Mouse (Mus musculus) midbrain, embryonic 13.5 days (tissue): ENCODE measurements at regions not wholly inside any gene's neighbourhood (a gene's known extent, or its start where the extent isn't known, plus 50 kb on each side); places are given as distances from the start of the nearest gene placed in this dataset.

Experiments
- ATAC-seq: fragments of 200-750 bp; cut with Nextera tagmentation; 2 replicates; pipeline ENCODE4 v1.8.0; 2017; ENCODE audit warnings: mild to moderate bottlenecking, moderate TSS enrichment, moderate library complexity
- H3K27ac ChIP-seq: fragments of 300-500 bp; sonication (generic); 2 replicates; pipeline ENCODE4 v1.5.1; 2015; ENCODE audit warnings: inconsistent platforms, mild to moderate bottlenecking, moderate library complexity
- H3K27me3 ChIP-seq: fragments of 300-500 bp; sonication (generic); 2 replicates; pipeline ENCODE4 v1.6.1; 2015; ENCODE audit warnings: mild to moderate bottlenecking, inconsistent platforms
- H3K36me3 ChIP-seq: fragments of 300-500 bp; sonication (generic); 2 replicates; pipeline ENCODE4 v1.6.1; 2015; ENCODE audit warnings: mild to moderate bottlenecking, inconsistent platforms
- H3K4me1 ChIP-seq: fragments of 300-500 bp; sonication (generic); replicated peaks from 2 replicates; pipeline ENCODE4 v1.6.1; 2015; ENCODE audit warnings: inconsistent platforms
- H3K4me2 ChIP-seq: fragments of 300-500 bp; sonication (generic); replicated peaks from 2 replicates; pipeline ENCODE4 v1.6.1; 2015; ENCODE audit warnings: moderate library complexity, mild to moderate bottlenecking, inconsistent platforms
- H3K4me3 ChIP-seq: fragments of 300-500 bp; sonication (generic); replicated peaks from 2 replicates; pipeline ENCODE4 v1.5.1; 2015; ENCODE audit warnings: mild to moderate bottlenecking, inconsistent platforms
- H3K9ac ChIP-seq: fragments of 300-500 bp; sonication (generic); replicated peaks from 2 replicates; pipeline ENCODE4 v1.6.1; 2015; ENCODE audit warnings: mild to moderate bottlenecking, inconsistent platforms
- H3K9me3 ChIP-seq: fragments of 300-500 bp; sonication (generic); 2 replicates; pipeline ENCODE4 v1.6.1; 2016; ENCODE audit warnings: mild to moderate bottlenecking, inconsistent platforms
- WGBS: fragments of 180-500 bp; shearing (Covaris S2); methylation state at CpG from one replicate; pipeline ENCODE4 v1.1.7; 2015; 5-methylcytosine and 5-hydroxymethylcytosine counted together

DNA sequence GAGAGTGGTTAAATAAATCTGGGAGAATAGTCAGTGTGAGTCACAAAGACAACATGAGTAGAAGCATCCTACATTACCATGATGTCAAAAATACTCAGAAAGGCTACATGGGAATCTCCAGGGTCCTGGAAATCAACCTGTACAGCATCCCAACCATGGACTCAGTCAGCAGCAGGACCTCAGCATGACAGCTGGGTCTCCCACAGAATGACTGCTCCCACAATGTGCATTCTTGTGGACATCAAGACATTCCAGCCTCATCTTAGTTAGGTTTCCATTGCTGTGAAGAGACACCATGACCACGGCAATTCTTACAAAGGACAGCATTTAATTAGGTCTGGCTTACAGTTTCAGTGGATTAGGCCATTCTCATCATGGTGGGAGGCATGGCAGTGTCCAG lies 93.8 kb upstream of the Mapk10 start:
- Histone ChIP-seq H3K27ac (no peak overlapping the region), H3K9me3 (0 out of 2 replicates have a peak, but pooled peaks cover 4% of the 10 kb centered on the region), H3K4me1 (peaks cover 8% of the 10 kb centered on the region), H3K27me3 (no peaks in the 10 kb centered on the region), H3K9ac (no peak overlapping the region), H3K36me3 (no peaks in the 10 kb centered on the region), H3K4me2 (no peak overlapping the region), H3K4me3 (no peak overlapping the region)
- WGBS = 92% methylated on average over 1 of the region's 1 CpGs
- ATAC-seq = no peak

DNA sequence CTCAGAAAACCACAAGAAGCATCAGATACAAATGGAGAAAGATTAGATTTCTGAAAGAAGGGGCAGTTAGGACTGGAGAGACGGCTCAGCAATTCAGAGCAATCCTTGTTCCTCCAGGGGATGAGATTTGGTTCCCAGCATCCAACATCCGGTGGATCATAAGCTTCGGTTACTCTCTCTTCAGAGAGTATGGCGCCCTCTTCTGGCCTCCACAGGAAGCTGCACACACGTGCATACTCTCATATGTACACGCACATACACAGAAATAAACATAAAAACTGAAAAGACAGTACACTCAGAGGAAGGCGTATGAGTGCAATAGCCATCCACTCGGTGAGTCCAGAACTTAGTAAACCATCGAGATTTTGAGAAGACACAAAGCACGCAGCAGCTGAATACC lies 91.6 kb upstream of the Mapk10 start:
- Histone ChIP-seq H3K9ac (no peak overlapping the region), H3K9me3 (0 out of 2 replicates have a peak, but pooled peaks cover 4% of the 10 kb centered on the region), H3K27me3 (no peaks in the 10 kb centered on the region), H3K27ac (no peak overlapping the region), H3K4me2 (no peak overlapping the region), H3K4me1 (no peaks in the 10 kb centered on the region), H3K36me3 (no peaks in the 10 kb centered on the region), H3K4me3 (no peak overlapping the region)
- ATAC-seq = no peak
- WGBS = 94% methylated on average over 10 of the region's 10 CpGs

DNA sequence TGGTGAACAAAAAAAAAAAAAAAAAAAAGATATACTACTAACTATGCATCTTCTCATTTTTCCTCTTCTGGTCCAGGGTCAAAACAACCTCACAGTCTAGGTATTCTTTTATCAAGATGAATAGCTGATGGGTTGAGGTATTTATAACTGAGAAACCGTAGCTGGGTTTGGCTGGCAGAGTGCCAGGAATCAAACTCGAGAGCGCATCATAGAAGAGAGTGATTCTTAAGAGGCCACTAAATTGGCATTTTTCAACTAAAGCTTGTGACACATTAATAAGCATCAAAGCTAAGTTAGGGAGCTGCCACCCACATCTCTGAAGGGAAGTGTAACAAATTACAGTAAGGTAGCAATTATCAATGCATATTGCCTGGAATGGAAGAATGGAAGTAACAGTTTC lies 90.2 kb upstream of the Mapk10 start:
- Histone ChIP-seq H3K4me1 (no peaks in the 10 kb centered on the region), H3K27me3 (no peaks in the 10 kb centered on the region), H3K4me2 (no peak overlapping the region), H3K27ac (no peak overlapping the region), H3K9ac (no peak overlapping the region), H3K36me3 (no peaks in the 10 kb centered on the region), H3K9me3 (0 out of 2 replicates have a peak, but pooled peaks cover 4% of the 10 kb centered on the region), H3K4me3 (no peak overlapping the region)
- WGBS = 62% methylated on average over 3 of the region's 3 CpGs
- no peak for ATAC-seq

DNA sequence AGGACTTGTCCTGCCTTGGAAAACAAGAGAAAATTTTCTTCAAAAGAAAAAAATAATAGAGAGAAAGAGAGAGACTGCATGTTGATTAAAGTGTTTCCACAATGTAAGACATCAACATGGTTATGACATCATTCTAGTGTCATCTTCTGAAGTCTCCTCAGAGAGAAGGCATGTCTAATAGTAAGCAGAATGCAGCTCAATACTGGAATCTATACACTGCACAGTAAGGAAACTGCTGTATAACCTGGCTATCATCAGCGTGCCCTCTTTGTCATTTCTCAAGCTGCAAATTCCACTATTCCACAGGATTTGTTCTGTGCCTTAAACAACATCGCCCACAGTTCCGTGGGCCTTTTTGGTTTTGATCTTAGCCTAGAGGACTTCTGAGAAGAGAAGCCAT lies 82.8 kb upstream of the Mapk10 start:
- H3K9ac ChIP-seq = no peak overlapping the region
- 61% methylated on average over 3 of the region's 3 CpGs for WGBS
- H3K4me2 ChIP-seq = no peak overlapping the region
- no peaks in the 10 kb centered on the region for H3K36me3 ChIP-seq
- peaks cover 9% of the 10 kb centered on the region for H3K4me1 ChIP-seq
- H3K9me3 ChIP-seq = no peaks in the 10 kb centered on the region
- peak overlapping the region; percentile 6; the same call in 1 of the 2 replicates for H3K27ac ChIP-seq
- H3K27me3 ChIP-seq = no peaks in the 10 kb centered on the region
- no peak overlapping the region for H3K4me3 ChIP-seq
- ATAC-seq = peak; percentile 50; the same call in 1 of the 2 replicates

DNA sequence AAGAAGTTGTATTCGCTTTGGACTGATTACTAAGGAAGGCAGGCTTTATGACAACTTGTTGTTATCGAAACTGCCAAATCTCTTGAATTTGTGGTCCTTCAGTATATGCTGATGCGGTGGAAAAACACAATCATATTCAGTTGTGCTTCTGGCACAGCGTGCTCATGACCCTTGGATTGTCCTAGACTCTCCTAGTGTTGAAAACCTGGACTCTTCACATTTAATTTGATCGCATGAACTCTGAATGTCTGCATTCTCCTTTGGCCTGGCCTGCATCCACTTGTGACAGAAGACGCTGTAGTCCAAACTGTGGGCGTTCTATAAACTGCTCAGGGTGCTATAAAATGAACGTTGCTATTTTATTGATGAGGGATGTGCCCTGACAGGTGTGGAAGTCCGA lies 80.6 kb upstream of the Mapk10 start:
- Histone ChIP-seq H3K9me3 (no peaks in the 10 kb centered on the region), H3K36me3 (no peaks in the 10 kb centered on the region), H3K4me2 (no peak overlapping the region), H3K27ac (no peak overlapping the region), H3K27me3 (no peaks in the 10 kb centered on the region), H3K9ac (no peak overlapping the region), H3K4me1 (peaks cover 9% of the 10 kb centered on the region), H3K4me3 (no peak overlapping the region)
- ATAC-seq = no peak
- WGBS = 92% methylated on average over 9 of the region's 9 CpGs

GRCm38 (mm10) chr5:103291219-103291618 lies 80.1 kb upstream of the Mapk10 start:
- Histone ChIP-seq H3K4me2 (no peak overlapping the region), H3K9ac (no peak overlapping the region), H3K27ac (no peak overlapping the region), H3K27me3 (no peaks in the 10 kb centered on the region), H3K36me3 (no peaks in the 10 kb centered on the region), H3K4me3 (no peak overlapping the region), H3K4me1 (peaks cover 9% of the 10 kb centered on the region), H3K9me3 (no peaks in the 10 kb centered on the region)
- ATAC-seq = no peak
- WGBS = 94% methylated on average over 8 of the region's 8 CpGs

DNA sequence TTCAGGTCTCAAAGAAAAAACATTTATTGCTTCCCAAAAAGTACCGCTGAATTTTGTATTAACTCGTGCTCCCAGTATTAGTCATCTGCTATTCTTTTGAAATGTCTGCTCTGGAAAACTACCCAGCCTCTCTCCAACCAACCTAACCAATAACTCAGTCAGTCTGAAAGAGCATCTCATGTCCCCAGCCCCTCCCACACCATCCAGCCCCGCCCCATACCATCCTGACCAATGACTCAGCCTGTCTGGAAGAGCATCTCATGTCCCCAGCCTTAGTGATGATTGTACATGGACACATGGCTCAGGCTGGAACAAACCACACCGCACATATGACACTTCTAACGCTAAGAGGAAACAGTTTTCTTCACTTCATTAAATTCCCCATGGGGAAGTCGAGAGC lies 58.1 kb upstream of the Mapk10 start:
- WGBS = 90% methylated on average over 6 of the region's 6 CpGs
- H3K4me3 ChIP-seq = no peak overlapping the region
- H3K27me3 ChIP-seq = no peaks in the 10 kb centered on the region
- H3K27ac ChIP-seq = no peak overlapping the region
- H3K36me3 ChIP-seq = no peaks in the 10 kb centered on the region
- no peak overlapping the region for H3K9ac ChIP-seq
- no peaks in the 10 kb centered on the region for H3K9me3 ChIP-seq
- no peak for ATAC-seq
- H3K4me1 ChIP-seq = no peaks in the 10 kb centered on the region
- H3K4me2 ChIP-seq = no peak overlapping the region

DNA sequence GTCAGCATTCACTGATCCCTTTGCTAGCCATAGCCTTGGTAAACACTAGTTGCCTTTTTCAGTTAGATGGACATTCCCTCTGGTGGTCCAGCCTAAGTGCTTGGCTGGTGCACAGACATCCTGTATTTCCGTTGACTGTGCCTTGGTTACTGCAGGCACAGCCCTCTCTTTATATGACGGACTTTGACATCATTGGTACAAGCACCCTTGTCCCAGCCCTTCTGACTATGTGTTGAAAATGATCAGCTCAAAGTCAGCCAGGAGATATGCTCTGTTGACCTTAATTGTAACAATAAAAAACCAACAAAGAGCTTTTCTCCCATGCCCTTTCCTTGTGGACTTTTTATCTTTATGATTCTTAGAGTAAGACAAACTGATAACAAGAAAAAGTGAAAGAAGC lies 53.8 kb upstream of the Mapk10 start:
- no peak overlapping the region for H3K27ac ChIP-seq
- no peaks in the 10 kb centered on the region for H3K9me3 ChIP-seq
- no peaks in the 10 kb centered on the region for H3K4me1 ChIP-seq
- 88% methylated on average over 2 of the region's 2 CpGs for WGBS
- no peak overlapping the region for H3K4me3 ChIP-seq
- ATAC-seq = no peak
- H3K9ac ChIP-seq = no peak overlapping the region
- no peaks in the 10 kb centered on the region for H3K36me3 ChIP-seq
- no peak overlapping the region for H3K4me2 ChIP-seq
- H3K27me3 ChIP-seq = no peaks in the 10 kb centered on the region

DNA sequence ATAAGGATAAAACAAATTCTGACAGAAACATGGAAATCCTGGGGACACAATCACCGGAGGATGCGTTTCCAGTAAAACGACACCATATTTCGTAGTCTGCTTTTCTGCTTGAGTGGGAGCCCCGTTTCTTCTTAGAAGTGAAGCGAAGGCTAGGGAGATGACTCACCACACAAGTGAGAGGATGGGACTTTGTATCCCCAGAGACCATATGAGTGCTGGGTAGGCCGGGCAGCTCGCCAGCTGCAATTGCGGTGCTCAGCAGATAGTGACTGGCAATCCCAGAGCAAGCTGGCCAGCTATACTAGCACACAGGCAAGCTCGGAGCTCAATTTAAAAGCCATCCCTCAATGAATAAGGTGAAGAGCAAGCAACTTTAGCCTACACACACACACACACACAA lies 50.3 kb upstream of the Mapk10 start:
- Histone ChIP-seq H3K36me3 (no peaks in the 10 kb centered on the region), H3K4me3 (no peak overlapping the region), H3K27ac (no peak overlapping the region), H3K4me2 (no peak overlapping the region), H3K9me3 (no peaks in the 10 kb centered on the region), H3K9ac (no peak overlapping the region), H3K27me3 (no peaks in the 10 kb centered on the region), H3K4me1 (no peaks in the 10 kb centered on the region)
- no peak for ATAC-seq
- WGBS = 96% methylated on average over 10 of the region's 10 CpGs
